Mouse (Mus musculus) neural tube, embryonic 13.5 days (tissue): ENCODE data around the gene Gif. TPM values are rescaled to one million over a fixed set of nuclear protein-coding genes. Genes with fewer than 3 reads are reported as not detected.

Experiments used
- ATAC-seq: fragments of 200-750 bp; cut with Nextera tagmentation; 2 replicates; pipeline ENCODE4 v1.8.0; 2017; ENCODE audit warnings: low read depth, mild to moderate bottlenecking, moderate TSS enrichment, moderate library complexity
- H3K27ac ChIP-seq: fragments of 300-500 bp; sonication (generic); replicated peaks from 2 replicates; pipeline ENCODE4 v1.5.1; 2015; ENCODE audit warnings: moderate library complexity, mild to moderate bottlenecking, inconsistent platforms
- H3K27me3 ChIP-seq: fragments of 300-500 bp; sonication (generic); 2 replicates; pipeline ENCODE4 v1.6.1; 2015; ENCODE audit warnings: mild to moderate bottlenecking, inconsistent platforms
- H3K36me3 ChIP-seq: fragments of 300-500 bp; sonication (generic); 2 replicates; pipeline ENCODE4 v1.6.1; 2015; ENCODE audit warnings: mild to moderate bottlenecking, inconsistent platforms
- H3K4me1 ChIP-seq: fragments of 300-500 bp; sonication (generic); replicated peaks from 2 replicates; pipeline ENCODE4 v1.6.1; 2015; ENCODE audit warnings: inconsistent platforms
- H3K4me2 ChIP-seq: fragments of 300-500 bp; sonication (generic); 2 replicates; pipeline ENCODE4 v1.6.1; 2015; ENCODE audit warnings: inconsistent platforms, mild to moderate bottlenecking, moderate library complexity
- H3K4me3 ChIP-seq: fragments of 300-500 bp; sonication (generic); 2 replicates; pipeline ENCODE4 v1.5.1; 2015; ENCODE audit warnings: mild to moderate bottlenecking, inconsistent platforms
- H3K9ac ChIP-seq: fragments of 300-500 bp; sonication (generic); 2 replicates; pipeline ENCODE4 v1.6.1; 2015; ENCODE audit warnings: moderate library complexity, mild to moderate bottlenecking, inconsistent platforms
- H3K9me3 ChIP-seq: fragments of 300-500 bp; sonication (generic); 2 replicates; pipeline ENCODE4 v1.6.1; 2016; ENCODE audit warnings: inconsistent platforms
- WGBS: fragments of 180-500 bp; shearing (Covaris S2); methylation state at CpG from one replicate; pipeline ENCODE4 v1.1.7; 2015; 5-methylcytosine and 5-hydroxymethylcytosine counted together
- polyA plus RNA-seq: library from polyadenylated mRNA; unstranded; fragments of >200 nt; fragmentation: Nextera tagmentation; extraction: Ambion mirVana; gene quantifications from 2 replicates; pipeline ENCODE4 v1.2.1, GENCODE M21; 2015

Gene Gif
- polyA plus RNA-seq = not detected in 2 replicates

DNA sequence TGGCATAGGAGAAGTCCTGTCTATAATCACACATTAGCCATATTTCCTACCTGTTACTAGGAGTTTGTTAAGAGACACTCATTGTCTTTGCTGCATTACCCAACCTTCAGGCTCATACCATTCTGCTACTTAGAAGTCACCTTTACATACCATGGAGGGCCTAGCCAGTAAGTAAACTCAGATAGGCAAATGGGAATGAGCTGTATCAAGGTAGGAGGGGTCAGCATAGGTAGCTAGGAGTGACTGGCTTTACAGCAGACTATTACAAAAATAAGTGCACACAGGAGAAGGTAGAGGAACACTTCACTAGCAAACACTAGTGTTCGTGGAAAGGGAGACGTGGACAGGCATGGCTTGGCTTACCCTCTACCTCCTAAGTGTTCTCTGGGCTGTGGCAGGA lies at the start of gene Gif:
Gene Gif, plus strand, starts transcription at position 257 of the 400 bp plus-strand sequence.
- H3K27ac ChIP-seq = no peak within 1 kb of the TSS
- ATAC-seq = no peak
- no peaks in the 10 kb centered on the region for H3K4me1 ChIP-seq
- H3K9me3 ChIP-seq = no peaks in the 10 kb centered on the region
- no peak within 1 kb of the TSS for H3K4me2 ChIP-seq
- H3K9ac ChIP-seq = no peak within 1 kb of the TSS
- 64% methylated on average over 2 of the region's 2 CpGs for WGBS
- no peaks in the 10 kb centered on the region for H3K27me3 ChIP-seq
- no peak within 1 kb of the TSS for H3K4me3 ChIP-seq
- no peaks in the 10 kb centered on the region for H3K36me3 ChIP-seq

DNA sequence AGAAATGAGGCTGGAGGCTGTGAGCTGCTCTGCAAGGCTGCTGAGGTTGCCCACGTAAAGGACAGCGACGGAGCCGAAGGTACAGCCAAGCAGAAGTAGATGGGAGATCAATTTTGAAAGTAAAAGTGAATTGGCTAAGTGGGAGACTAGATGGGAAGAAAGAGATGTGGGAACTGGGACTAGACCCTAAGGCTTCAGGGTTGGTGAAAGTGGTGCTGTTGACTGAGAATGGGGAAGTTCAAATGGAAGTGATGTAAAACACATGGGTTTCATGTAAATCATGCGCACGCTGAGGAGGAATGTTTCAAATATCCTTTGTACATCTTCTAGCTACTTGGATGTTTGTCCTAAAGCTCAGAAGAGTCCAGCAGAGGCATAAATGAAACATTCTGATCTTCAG lies 49.0 kb upstream of the Gif start:
- 93% methylated on average over 6 of the region's 6 CpGs for WGBS
- Histone ChIP-seq H3K27me3 (no peaks in the 10 kb centered on the region), H3K9ac (no peak overlapping the region)

DNA sequence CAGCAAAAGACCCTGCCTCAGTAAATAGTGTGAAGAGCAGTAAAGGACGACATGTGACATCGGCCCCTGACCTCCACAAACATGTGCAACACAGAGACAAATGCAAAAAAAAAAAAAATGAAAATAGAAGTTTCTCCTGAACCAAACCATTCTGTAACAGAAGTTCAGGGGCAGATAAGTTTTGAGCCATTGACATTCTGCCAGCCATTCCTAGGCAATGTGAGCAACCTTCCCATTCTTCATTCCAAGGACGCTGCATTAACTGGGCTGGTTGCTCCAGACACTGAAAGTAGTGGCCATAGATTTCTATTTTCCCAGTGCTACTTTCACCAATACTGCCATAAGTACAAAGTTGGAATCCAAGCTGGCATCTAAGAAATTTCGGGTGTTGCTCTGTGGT lies 34.9 kb upstream of the Gif start:
- Histone ChIP-seq H3K27ac (no peak overlapping the region), H3K9ac (no peak overlapping the region), H3K4me3 (no peak overlapping the region), H3K9me3 (no peaks in the 10 kb centered on the region), H3K4me2 (no peak overlapping the region), H3K27me3 (no peaks in the 10 kb centered on the region), H3K4me1 (no peaks in the 10 kb centered on the region), H3K36me3 (no peaks in the 10 kb centered on the region)
- 91% methylated on average over 4 of the region's 4 CpGs for WGBS
- ATAC-seq = no peak

More for the DNA sequence above, 49.0 kb upstream of the Gif start:
- H3K4me2 ChIP-seq = no peak overlapping the region
- ATAC-seq = no peak
- H3K4me1 ChIP-seq = no peaks in the 10 kb centered on the region
- H3K36me3 ChIP-seq = no peaks in the 10 kb centered on the region
- H3K27ac ChIP-seq = no peak overlapping the region
- H3K4me3 ChIP-seq = no peak overlapping the region
- no peaks in the 10 kb centered on the region for H3K9me3 ChIP-seq

DNA sequence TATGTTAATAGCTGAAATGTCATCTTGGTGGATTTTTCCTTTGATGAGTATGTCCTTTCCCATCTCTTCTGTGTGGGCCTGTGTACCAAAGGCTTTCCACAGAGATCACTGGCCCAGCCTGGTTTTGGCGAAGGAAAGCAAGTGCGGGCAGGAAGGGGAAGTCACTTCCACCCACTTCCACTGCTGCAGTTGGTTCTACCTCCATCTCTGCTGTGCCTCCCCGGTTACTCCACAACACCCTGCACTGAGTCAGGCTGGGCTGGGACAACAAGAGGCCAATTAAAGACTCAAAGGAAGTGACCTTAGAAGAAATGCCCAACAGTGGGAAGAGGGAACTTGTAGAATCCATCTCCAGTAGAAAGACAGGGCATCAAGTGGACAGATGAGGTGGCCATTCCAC lies 27.3 kb upstream of the Gif start:
- Histone ChIP-seq H3K27ac (no peak overlapping the region), H3K27me3 (no peaks in the 10 kb centered on the region), H3K4me2 (no peak overlapping the region), H3K4me3 (no peak overlapping the region), H3K9ac (no peak overlapping the region), H3K9me3 (no peaks in the 10 kb centered on the region), H3K4me1 (no peaks in the 10 kb centered on the region), H3K36me3 (no peaks in the 10 kb centered on the region)
- WGBS = 83% methylated on average over 3 of the region's 3 CpGs
- ATAC-seq = no peak

DNA sequence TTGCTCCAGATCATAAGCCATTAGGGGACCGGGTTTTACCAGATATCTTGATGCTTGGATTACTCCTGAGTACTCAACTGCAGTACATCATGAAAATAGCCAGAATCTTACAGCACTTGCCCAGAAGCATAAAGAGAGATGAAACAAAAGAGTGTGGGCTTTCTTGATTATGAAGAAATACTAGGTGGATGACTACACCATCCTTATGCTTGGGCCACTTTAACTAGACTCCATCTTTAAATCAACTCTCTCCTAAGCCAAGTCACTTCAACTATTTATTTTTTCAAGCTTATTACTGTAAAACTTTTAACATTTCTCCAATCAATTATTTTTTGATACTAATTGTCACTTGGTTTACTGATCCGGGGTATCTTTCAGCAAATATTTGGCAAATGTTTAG lies 23.5 kb upstream of the Gif start:
- H3K9me3 ChIP-seq = no peaks in the 10 kb centered on the region
- no peak for ATAC-seq
- H3K4me1 ChIP-seq = no peaks in the 10 kb centered on the region
- no peaks in the 10 kb centered on the region for H3K36me3 ChIP-seq
- H3K9ac ChIP-seq = no peak overlapping the region
- no peak overlapping the region for H3K4me2 ChIP-seq
- no peaks in the 10 kb centered on the region for H3K27me3 ChIP-seq
- 91% methylated on average over 2 of the region's 2 CpGs for WGBS
- H3K27ac ChIP-seq = no peak overlapping the region
- no peak overlapping the region for H3K4me3 ChIP-seq

DNA sequence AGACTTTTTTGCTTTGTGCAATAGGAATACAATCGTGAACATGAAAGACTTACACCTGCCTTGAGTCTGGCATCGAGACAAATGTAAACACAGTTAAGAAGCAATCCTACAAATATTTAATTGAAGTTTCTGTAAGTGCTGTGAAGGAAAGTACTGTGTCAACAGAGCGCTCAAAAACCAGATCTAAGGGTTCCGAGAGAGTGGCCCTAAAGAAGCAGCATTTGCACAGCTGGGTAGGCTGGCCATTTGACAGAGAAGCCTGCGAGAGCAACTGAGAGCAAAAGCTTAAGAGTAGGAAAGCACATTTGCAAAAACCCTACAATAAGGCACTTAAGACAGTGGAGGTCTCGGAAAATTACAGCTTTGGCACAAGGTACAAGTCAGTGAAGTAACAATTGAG lies 23.1 kb upstream of the Gif start:
- Histone ChIP-seq H3K36me3 (no peaks in the 10 kb centered on the region), H3K4me3 (no peak overlapping the region), H3K27me3 (no peaks in the 10 kb centered on the region), H3K9me3 (no peaks in the 10 kb centered on the region), H3K9ac (no peak overlapping the region), H3K27ac (no peak overlapping the region), H3K4me1 (no peaks in the 10 kb centered on the region), H3K4me2 (no peak overlapping the region)
- WGBS = 83% methylated on average over 6 of the region's 6 CpGs
- ATAC-seq = no peak

DNA sequence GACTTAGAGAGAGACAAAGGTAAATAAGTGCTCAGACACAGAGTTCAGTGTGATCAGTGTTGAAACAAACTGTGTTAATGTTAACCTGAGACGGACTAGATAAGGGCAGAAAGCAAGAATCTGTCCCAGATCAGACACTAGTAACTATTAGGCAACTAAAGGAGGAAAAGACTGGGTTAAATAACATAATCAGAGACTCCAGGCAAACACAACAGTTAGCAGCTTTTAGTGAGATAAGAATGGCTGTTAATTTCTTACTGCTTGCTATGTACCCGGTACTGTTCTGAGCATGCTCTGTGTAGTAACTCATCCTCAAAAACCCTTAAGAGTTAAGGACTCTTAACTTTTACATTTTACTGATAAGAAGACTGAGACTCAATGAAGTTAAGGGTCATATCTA lies 21.4 kb upstream of the Gif start:
- no peaks in the 10 kb centered on the region for H3K9me3 ChIP-seq
- H3K9ac ChIP-seq = no peak overlapping the region
- H3K27me3 ChIP-seq = no peaks in the 10 kb centered on the region
- no peaks in the 10 kb centered on the region for H3K36me3 ChIP-seq
- WGBS = 88% methylated on average over 2 of the region's 2 CpGs
- no peak overlapping the region for H3K4me3 ChIP-seq
- H3K4me2 ChIP-seq = no peak overlapping the region
- no peaks in the 10 kb centered on the region for H3K4me1 ChIP-seq
- no peak overlapping the region for H3K27ac ChIP-seq
- no peak for ATAC-seq

DNA sequence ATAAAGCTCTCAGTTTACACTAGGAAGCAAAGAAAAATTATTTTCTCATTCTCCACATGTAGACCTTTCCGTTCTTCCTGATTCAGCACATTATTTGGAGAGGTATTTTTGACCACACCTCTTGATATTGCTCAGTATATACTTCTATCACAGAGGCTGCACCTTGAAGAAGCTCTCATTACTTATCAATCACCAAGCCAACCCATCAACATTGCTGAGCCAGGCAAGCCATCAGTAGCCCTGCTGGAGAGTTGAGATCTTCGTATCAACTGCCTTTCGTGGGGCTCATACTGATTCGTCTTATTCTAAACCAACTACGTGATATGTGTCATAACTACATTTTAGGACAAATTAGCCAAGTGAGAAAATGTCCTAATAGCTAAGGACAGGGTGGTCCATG lies 20.1 kb upstream of the Gif start:
- ATAC-seq = no peak
- H3K27me3 ChIP-seq = no peaks in the 10 kb centered on the region
- H3K4me1 ChIP-seq = no peaks in the 10 kb centered on the region
- WGBS = 93% methylated on average over 5 of the region's 5 CpGs
- H3K9me3 ChIP-seq = no peaks in the 10 kb centered on the region
- H3K27ac ChIP-seq = no peak overlapping the region
- no peaks in the 10 kb centered on the region for H3K36me3 ChIP-seq
- H3K4me2 ChIP-seq = no peak overlapping the region
- H3K4me3 ChIP-seq = no peak overlapping the region
- no peak overlapping the region for H3K9ac ChIP-seq

DNA sequence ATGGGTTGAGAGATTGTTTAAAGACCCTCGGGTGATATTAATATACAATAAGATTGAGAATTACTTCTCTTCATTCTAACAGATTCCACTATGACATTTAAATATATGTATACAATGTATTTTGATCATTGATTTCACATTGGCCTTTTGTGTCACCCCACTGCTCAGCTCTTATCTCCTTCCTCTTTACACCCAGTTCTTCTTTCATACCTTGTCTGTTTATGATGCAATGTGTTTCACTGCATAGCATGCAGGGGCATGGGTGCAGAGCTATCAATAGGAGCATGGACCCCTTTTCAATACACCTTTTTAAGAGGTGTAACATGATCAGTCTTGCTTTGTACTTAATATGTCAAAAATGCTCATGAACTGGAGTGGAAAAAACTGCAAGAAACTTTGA lies 17.1 kb upstream of the Gif start:
- no peak overlapping the region for H3K4me3 ChIP-seq
- no peak overlapping the region for H3K4me2 ChIP-seq
- no peaks in the 10 kb centered on the region for H3K9me3 ChIP-seq
- H3K9ac ChIP-seq = no peak overlapping the region
- no peaks in the 10 kb centered on the region for H3K27me3 ChIP-seq
- no peaks in the 10 kb centered on the region for H3K36me3 ChIP-seq
- WGBS = 78% methylated on average over 1 of the region's 1 CpGs
- no peak for ATAC-seq
- H3K4me1 ChIP-seq = no peaks in the 10 kb centered on the region
- no peak overlapping the region for H3K27ac ChIP-seq

DNA sequence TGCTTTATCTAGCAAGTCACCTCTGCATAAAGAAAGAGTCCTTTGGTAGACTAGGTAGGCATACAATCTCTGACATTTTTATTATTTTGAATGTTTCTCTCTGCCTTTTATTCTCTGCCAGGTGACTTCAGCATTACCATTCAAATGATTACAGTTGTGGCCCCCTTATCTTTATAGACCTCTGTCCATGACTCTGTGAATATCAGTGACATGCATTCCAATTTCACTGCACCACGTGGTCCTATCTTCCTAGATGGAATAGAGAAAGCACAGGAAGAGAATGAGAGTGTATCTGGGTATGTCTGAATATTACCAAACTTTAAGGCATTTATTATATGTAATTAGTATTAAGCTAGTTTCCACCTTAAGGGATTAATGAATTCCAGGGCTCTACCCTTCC lies 10.9 kb upstream of the Gif start:
- no peak for ATAC-seq
- Histone ChIP-seq H3K9me3 (no peaks in the 10 kb centered on the region), H3K4me3 (no peak overlapping the region), H3K4me2 (no peak overlapping the region), H3K36me3 (no peaks in the 10 kb centered on the region), H3K27me3 (no peaks in the 10 kb centered on the region), H3K4me1 (no peaks in the 10 kb centered on the region), H3K27ac (no peak overlapping the region), H3K9ac (no peak overlapping the region)
- WGBS = 62% methylated on average over 1 of the region's 1 CpGs

DNA sequence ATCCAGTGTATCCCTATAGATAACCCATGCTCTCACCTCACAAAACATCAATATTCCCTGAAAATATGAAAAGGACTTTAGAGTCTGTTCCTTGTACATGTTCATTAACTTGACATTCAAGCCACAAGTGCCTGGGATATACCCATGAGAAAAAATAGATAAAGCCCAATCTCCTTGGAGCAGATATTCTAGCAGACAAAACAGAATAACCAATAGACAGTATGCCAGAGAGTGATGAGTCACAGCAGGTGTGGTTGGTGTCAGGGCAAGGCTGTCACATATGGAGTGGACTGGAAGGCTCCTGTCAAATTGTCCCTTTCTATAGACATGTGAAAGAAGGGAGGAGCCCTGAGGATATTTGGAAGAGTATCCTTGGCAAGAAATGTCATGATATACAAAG lies 1.7 kb upstream of the Gif start:
- Histone ChIP-seq H3K27ac (no peak overlapping the region), H3K4me1 (no peaks in the 10 kb centered on the region), H3K9me3 (no peaks in the 10 kb centered on the region), H3K27me3 (no peaks in the 10 kb centered on the region), H3K36me3 (no peaks in the 10 kb centered on the region), H3K4me2 (no peak overlapping the region), H3K9ac (no peak overlapping the region), H3K4me3 (no peak overlapping the region)
- no peak for ATAC-seq

DNA sequence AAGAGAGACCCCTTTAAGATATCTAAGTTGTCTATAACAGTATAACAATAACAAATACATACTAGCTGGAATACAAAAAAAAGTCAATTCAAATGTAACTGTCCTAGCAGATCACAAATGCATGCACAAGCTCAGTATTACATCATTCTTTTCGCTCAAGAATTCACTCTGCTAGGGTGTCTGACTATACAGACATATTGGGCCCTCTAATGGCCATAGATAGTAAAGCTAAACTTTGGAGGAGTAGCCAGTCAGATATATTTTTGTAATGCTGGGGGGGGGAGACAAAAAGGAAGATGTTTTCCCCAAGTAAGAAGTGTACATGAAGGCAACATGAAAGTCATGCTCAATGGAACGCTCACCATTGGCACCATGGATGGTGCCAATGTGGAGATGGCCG lies 17.7 kb downstream of the Gif start:
- H3K27me3 ChIP-seq = no peaks in the 10 kb centered on the region
- H3K9ac ChIP-seq = no peak overlapping the region
- 81% methylated on average over 3 of the region's 3 CpGs for WGBS
- no peak overlapping the region for H3K27ac ChIP-seq
- no peak for ATAC-seq
- H3K9me3 ChIP-seq = no peaks in the 10 kb centered on the region
- no peaks in the 10 kb centered on the region for H3K36me3 ChIP-seq
- no peak overlapping the region for H3K4me3 ChIP-seq
- peaks cover 2% of the 10 kb centered on the region; the same call in 1 of the 2 replicates for H3K4me1 ChIP-seq
- no peak overlapping the region for H3K4me2 ChIP-seq

DNA sequence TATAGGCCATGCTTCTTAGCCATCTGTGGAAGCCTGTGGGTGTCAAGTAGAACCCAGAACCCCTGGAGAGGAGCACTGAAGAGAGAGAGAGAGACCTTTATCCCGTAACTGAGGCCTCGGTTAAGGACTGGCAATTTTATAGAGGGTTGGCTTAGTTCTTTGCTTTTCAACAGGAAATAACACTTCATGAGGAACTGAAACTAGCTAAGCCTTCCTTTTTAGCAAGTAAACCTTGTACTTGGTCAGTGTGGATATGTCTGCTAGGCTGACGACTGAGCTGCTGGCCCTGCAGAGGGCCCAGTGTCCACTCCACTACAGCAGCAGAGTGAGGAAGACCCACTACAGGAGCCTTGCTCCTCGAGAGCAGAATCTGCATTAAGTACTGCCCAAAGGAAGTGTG lies 19.1 kb downstream of the Gif start:
- Histone ChIP-seq H3K4me3 (no peak overlapping the region), H3K9ac (no peak overlapping the region), H3K9me3 (no peaks in the 10 kb centered on the region), H3K36me3 (no peaks in the 10 kb centered on the region), H3K4me2 (no peak overlapping the region), H3K4me1 (peaks cover 12% of the 10 kb centered on the region), H3K27ac (no peak overlapping the region), H3K27me3 (no peaks in the 10 kb centered on the region)
- no peak for ATAC-seq
- WGBS = 72% methylated on average over 4 of the region's 4 CpGs
